Mouse (Mus musculus): Measurements from ENCODE around the gene Cela1. TPM values are rescaled to one million over a fixed set of nuclear protein-coding genes. Genes with fewer than 3 reads are reported as not detected.

Cela1 gene
- polyA plus RNA-seq, 1 experiment from 2014 or later, result 2.2 TPM

GRCm38 (mm10) chr15:100703913-100704312 lies 16.2 kb upstream of the Cela1 start:
- H3K27ac ChIP-seq, result no peak overlapping the region
- no peak for ATAC-seq (replicated peaks; ENCODE audit: insufficient number of reproducible peaks, insufficient read depth, low FRiP score, low read depth)
- peaks cover 8% of the 10 kb centered on the region for H3K4me1 ChIP-seq (replicated peaks)
- peak overlapping the region; percentile 13; the same call in 1 of the 2 replicates for H3K4me3 ChIP-seq
- H3K4me2 ChIP-seq, result peak overlapping the region; percentile 36
- no peaks in the 10 kb centered on the region for H3K9me3 ChIP-seq (replicated peaks)
- no peaks in the 10 kb centered on the region for H3K36me3 ChIP-seq
- 6% methylated on average over 17 of the region's 17 CpGs for WGBS
- peaks cover 30% of the 10 kb centered on the region for H3K27me3 ChIP-seq
- H3K9ac ChIP-seq, result no peak overlapping the region

- no peak for ATAC-seq (replicated peaks; ENCODE audit: insufficient number of reproducible peaks, insufficient read depth, low FRiP score, low read depth)
- H3K4me2 ChIP-seq, result no peak overlapping the region
- no peak overlapping the region for H3K9ac ChIP-seq
- H3K9me3 ChIP-seq (replicated peaks), result no peaks in the 10 kb centered on the region
- peaks cover 30% of the 10 kb centered on the region for H3K27me3 ChIP-seq
- WGBS, result 77% methylated on average over 6 of the region's 6 CpGs
- peaks cover 8% of the 10 kb centered on the region for H3K4me1 ChIP-seq (replicated peaks)
- no peak overlapping the region for H3K27ac ChIP-seq
- H3K36me3 ChIP-seq, result no peaks in the 10 kb centered on the region
- H3K4me3 ChIP-seq, result no peak overlapping the region
Observed at GRCm38 (mm10) chr15:100701856-100702255, 14.1 kb upstream of the Cela1 start.

GRCm38 (mm10) chr15:100701108-100701507 lies 13.4 kb upstream of the Cela1 start:
- Histone ChIP-seq H3K27ac (no peak overlapping the region), H3K4me1 (replicated peaks) (peaks cover 8% of the 10 kb centered on the region), H3K36me3 (no peaks in the 10 kb centered on the region), H3K9me3 (replicated peaks) (no peaks in the 10 kb centered on the region), H3K27me3 (peaks cover 30% of the 10 kb centered on the region), H3K4me3 (no peak overlapping the region), H3K9ac (no peak overlapping the region), H3K4me2 (no peak overlapping the region)
- no peak for ATAC-seq (replicated peaks; ENCODE audit: insufficient number of reproducible peaks, insufficient read depth, low FRiP score, low read depth)
- WGBS, result 55% methylated on average over 10 of the region's 10 CpGs

- peaks cover 27% of the 10 kb centered on the region for H3K27me3 ChIP-seq
- no peak overlapping the region for H3K4me2 ChIP-seq
- WGBS, result 61% methylated on average over 5 of the region's 5 CpGs
- no peaks in the 10 kb centered on the region for H3K36me3 ChIP-seq
- H3K27ac ChIP-seq, result no peak overlapping the region
- H3K4me1 ChIP-seq (replicated peaks), result peaks cover 8% of the 10 kb centered on the region
- H3K9ac ChIP-seq, result no peak overlapping the region
- H3K4me3 ChIP-seq, result no peak overlapping the region
- no peaks in the 10 kb centered on the region for H3K9me3 ChIP-seq (replicated peaks)
- ATAC-seq (replicated peaks; ENCODE audit: insufficient number of reproducible peaks, insufficient read depth, low FRiP score, low read depth), result no peak
Observed at GRCm38 (mm10) chr15:100700424-100700823, 12.7 kb upstream of the Cela1 start.

GRCm38 (mm10) chr15:100699386-100699785 lies 11.7 kb upstream of the Cela1 start:
- H3K9ac ChIP-seq, result no peak overlapping the region
- H3K27me3 ChIP-seq, result peaks cover 22% of the 10 kb centered on the region
- H3K4me1 ChIP-seq (replicated peaks), result peaks cover 8% of the 10 kb centered on the region
- no peaks in the 10 kb centered on the region for H3K9me3 ChIP-seq (replicated peaks)
- no peak for ATAC-seq (replicated peaks; ENCODE audit: insufficient number of reproducible peaks, insufficient read depth, low FRiP score, low read depth)
- no peaks in the 10 kb centered on the region for H3K36me3 ChIP-seq
- 70% methylated on average over 6 of the region's 6 CpGs for WGBS
- no peak overlapping the region for H3K27ac ChIP-seq
- H3K4me2 ChIP-seq, result no peak overlapping the region
- no peak overlapping the region for H3K4me3 ChIP-seq

GRCm38 (mm10) chr15:100698078-100698477 lies 10.4 kb upstream of the Cela1 start:
- H3K9ac ChIP-seq, result no peak overlapping the region
- no peak overlapping the region for H3K4me3 ChIP-seq
- H3K4me1 ChIP-seq (replicated peaks), result no peaks in the 10 kb centered on the region
- H3K27ac ChIP-seq, result no peak overlapping the region
- no peaks in the 10 kb centered on the region for H3K9me3 ChIP-seq (replicated peaks)
- no peak overlapping the region for H3K4me2 ChIP-seq
- 71% methylated on average over 10 of the region's 10 CpGs for WGBS
- ATAC-seq (replicated peaks; ENCODE audit: insufficient number of reproducible peaks, insufficient read depth, low FRiP score, low read depth), result no peak
- H3K36me3 ChIP-seq, result no peaks in the 10 kb centered on the region
- peaks cover 9% of the 10 kb centered on the region for H3K27me3 ChIP-seq

GRCm38 (mm10) chr15:100694406-100694805 lies 6.7 kb upstream of the Cela1 start:
- H3K4me2 ChIP-seq, result no peak overlapping the region
- H3K9me3 ChIP-seq (replicated peaks), result peaks cover 10% of the 10 kb centered on the region
- H3K27me3 ChIP-seq, result no peaks in the 10 kb centered on the region
- no peaks in the 10 kb centered on the region for H3K36me3 ChIP-seq
- no peak overlapping the region for H3K9ac ChIP-seq
- ATAC-seq (replicated peaks; ENCODE audit: insufficient number of reproducible peaks, insufficient read depth, low FRiP score, low read depth), result no peak
- H3K27ac ChIP-seq, result no peak overlapping the region
- H3K4me1 ChIP-seq (replicated peaks), result no peaks in the 10 kb centered on the region; the same call in 1 of the 2 replicates
- no peak overlapping the region for H3K4me3 ChIP-seq
- 90% methylated on average over 9 of the region's 9 CpGs for WGBS

- peaks cover 8% of the 10 kb centered on the region; the same call in 1 of the 2 replicates for H3K4me1 ChIP-seq (replicated peaks)
- peaks cover 10% of the 10 kb centered on the region for H3K9me3 ChIP-seq (replicated peaks)
- no peak overlapping the region for H3K9ac ChIP-seq
- ATAC-seq (replicated peaks; ENCODE audit: insufficient number of reproducible peaks, insufficient read depth, low FRiP score, low read depth), result no peak
- no peak overlapping the region for H3K27ac ChIP-seq
- no peak overlapping the region for H3K4me3 ChIP-seq
- 25% methylated on average over 3 of the region's 3 CpGs for WGBS
- no peak overlapping the region for H3K4me2 ChIP-seq
- no peaks in the 10 kb centered on the region for H3K27me3 ChIP-seq
- no peaks in the 10 kb centered on the region for H3K36me3 ChIP-seq
Observed at GRCm38 (mm10) chr15:100691990-100692389, 4.3 kb upstream of the Cela1 start.

- 0 out of 2 replicates have a peak, but pooled peaks have one; percentile 27 for ATAC-seq (replicated peaks; ENCODE audit: insufficient number of reproducible peaks, insufficient read depth, low FRiP score, low read depth)
Observed at GRCm38 (mm10) chr15:100686989-100687388, 732 bp downstream of the Cela1 start.

GRCm38 (mm10) chr15:100686434-100686833 lies 1.3 kb downstream of the Cela1 start:
- Histone ChIP-seq H3K4me1 (replicated peaks) (peaks cover 17% of the 10 kb centered on the region; the same call in 1 of the 2 replicates), H3K9ac (no peak overlapping the region), H3K36me3 (no peaks in the 10 kb centered on the region), H3K9me3 (replicated peaks) (peaks cover 10% of the 10 kb centered on the region), H3K27me3 (peaks cover 5% of the 10 kb centered on the region; the same call in 1 of the 2 replicates), H3K4me3 (no peak overlapping the region), H3K4me2 (no peak overlapping the region), H3K27ac (no peak overlapping the region)
- WGBS, result 85% methylated on average over 6 of the region's 6 CpGs
- ATAC-seq (replicated peaks; ENCODE audit: insufficient number of reproducible peaks, insufficient read depth, low FRiP score, low read depth), result no peak

More at GRCm38 (mm10) chr15:100686989-100687388, 732 bp downstream of the Cela1 start:
- Histone ChIP-seq H3K27me3 (peaks cover 5% of the 10 kb centered on the region; the same call in 1 of the 2 replicates), H3K9me3 (replicated peaks) (peaks cover 10% of the 10 kb centered on the region), H3K4me2 (0 out of 2 replicates have a peak overlapping the region, but pooled peaks have one; percentile 13), H3K4me1 (replicated peaks) (peaks cover 17% of the 10 kb centered on the region), H3K4me3 (no peak overlapping the region), H3K9ac (no peak overlapping the region), H3K36me3 (no peaks in the 10 kb centered on the region), H3K27ac (no peak overlapping the region)
- 43% methylated on average over 12 of the region's 12 CpGs for WGBS

GRCm38 (mm10) chr15:100685849-100686248 lies 1.9 kb downstream of the Cela1 start:
- Histone ChIP-seq H3K9ac (no peak overlapping the region), H3K27me3 (peaks cover 5% of the 10 kb centered on the region; the same call in 1 of the 2 replicates), H3K4me2 (no peak overlapping the region), H3K9me3 (replicated peaks) (peaks cover 9% of the 10 kb centered on the region), H3K27ac (no peak overlapping the region), H3K4me3 (no peak overlapping the region), H3K36me3 (no peaks in the 10 kb centered on the region), H3K4me1 (replicated peaks) (peaks cover 17% of the 10 kb centered on the region; the same call in 1 of the 2 replicates)
- no peak for ATAC-seq (replicated peaks; ENCODE audit: insufficient number of reproducible peaks, insufficient read depth, low FRiP score, low read depth)
- 72% methylated on average over 8 of the region's 8 CpGs for WGBS

GRCm38 (mm10) chr15:100685255-100685654 lies 2.5 kb downstream of the Cela1 start:
- H3K27me3 ChIP-seq, result peaks cover 5% of the 10 kb centered on the region; the same call in 1 of the 2 replicates
- H3K9me3 ChIP-seq (replicated peaks), result peaks cover 3% of the 10 kb centered on the region
- H3K36me3 ChIP-seq, result no peaks in the 10 kb centered on the region
- no peak overlapping the region for H3K4me3 ChIP-seq
- H3K27ac ChIP-seq, result no peak overlapping the region
- no peak for ATAC-seq (replicated peaks; ENCODE audit: insufficient number of reproducible peaks, insufficient read depth, low FRiP score, low read depth)
- peaks cover 17% of the 10 kb centered on the region; the same call in 1 of the 2 replicates for H3K4me1 ChIP-seq (replicated peaks)
- no peak overlapping the region for H3K9ac ChIP-seq
- H3K4me2 ChIP-seq, result no peak overlapping the region
- 23% methylated on average over 13 of the region's 13 CpGs for WGBS
